Mouse (Mus musculus): ENCODE data around the gene Rassf8.

Rassf8 gene

DNA sequence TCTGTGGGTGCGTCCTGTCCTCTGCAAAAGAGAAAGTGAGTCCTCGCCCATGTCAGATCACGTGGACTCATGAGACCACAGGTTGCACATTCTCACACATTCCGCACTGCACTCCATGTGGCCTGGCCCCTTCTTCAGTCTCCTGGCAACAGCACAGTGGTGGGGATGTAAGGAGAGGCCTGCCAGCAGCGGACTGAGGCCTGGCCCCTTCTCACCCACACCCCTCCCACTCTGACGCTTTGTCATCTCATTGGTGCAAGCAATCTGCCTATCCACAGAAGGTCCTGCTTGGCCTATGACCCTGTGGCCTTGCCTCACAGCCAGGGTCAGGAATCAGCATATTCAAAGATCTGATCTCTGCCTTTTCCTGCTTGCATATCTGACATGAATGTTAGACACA lies 76.6 kb downstream of the Rassf8 start:
- no peak for DNase-seq (ENCODE audit: low read depth, low spot score)

DNA sequence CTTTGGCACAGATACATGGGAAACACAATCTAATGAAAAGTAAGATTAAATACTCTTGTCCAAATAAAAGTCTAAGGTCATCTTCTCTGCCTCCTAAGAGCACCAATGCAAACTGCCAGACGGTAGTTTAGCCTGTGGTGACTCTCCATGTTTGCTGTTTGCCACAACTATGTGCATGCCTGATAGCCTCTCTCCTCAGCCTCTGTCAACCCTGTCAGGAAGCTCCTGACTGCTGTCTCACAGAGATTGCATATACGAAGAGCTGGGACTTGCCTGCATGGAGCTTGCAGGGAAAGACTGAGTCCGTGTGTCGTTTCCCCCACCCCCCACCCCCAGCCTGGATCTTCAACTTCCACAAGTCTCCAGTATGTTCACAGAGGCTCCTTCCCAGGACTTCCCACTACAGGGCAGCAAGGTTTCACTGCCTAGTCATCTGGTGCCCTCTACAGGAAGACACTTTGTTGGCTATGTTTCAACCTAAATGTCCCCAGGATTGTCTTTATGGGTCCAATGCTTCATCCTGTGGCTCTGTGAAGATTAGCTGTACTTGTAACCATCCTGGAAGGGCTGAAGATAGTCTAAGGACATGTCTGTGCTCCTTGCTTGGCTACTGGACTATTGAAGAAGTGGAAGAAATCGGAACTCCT lies 77.2 kb downstream of the Rassf8 start:
- DNase-seq (ENCODE audit: low read depth, low spot score): peak; percentile 71

DNA sequence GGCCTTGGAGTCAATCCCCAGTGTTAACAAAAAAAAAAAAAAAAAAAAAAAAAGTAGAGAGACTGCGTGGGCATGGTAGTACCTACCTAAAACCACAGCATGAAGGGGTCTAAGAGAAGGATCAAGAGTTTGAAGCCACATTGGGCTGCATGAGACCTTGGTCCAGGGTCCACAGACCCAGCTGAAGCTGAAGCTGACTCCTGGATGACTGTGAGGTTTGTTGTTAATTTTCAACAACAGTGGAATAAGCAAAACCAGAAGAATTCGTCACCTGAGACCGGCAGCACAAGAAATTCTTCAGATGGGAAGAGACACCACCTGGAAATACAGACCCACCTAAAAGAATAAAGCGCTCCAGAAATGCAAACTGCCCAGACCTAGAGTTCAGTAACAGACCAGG lies 79.8 kb downstream of the Rassf8 start:
- DNase-seq (ENCODE audit: low read depth, low spot score): no peak

DNA sequence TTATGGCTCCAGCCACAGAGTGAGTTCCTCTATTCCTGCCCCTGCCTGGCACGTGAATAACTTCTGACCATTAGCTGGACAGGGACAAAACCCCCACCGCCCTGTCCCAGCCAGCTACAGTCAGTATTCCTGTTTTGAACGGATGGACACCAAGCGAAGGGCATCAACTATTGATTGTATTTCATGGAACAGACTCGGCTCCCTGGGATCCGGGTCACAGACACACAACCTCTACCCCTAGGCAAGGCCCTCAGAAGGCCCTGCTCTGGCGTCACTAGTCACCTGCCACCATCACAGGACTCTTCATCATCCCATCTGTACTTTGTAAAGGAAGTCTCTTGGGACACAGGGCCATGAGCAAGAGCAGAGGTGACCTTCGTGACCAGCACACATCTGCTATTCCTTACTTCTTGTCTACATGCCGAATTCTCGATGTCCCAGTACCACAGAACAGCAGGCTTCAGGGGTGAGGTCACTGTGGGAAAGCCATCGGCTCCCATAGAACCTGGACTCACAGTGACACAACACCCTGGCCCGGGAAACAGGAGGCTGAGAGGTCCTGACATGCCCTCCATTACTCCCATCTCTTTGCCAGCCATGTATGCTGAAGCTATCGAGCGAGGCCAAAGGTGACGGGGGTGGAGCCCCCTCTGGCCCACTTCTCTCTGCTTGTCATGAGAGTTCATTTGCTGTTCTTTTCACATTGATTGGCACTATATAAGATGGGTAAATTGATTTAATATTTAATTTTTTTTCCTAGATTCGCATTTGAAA lies 82.7 kb downstream of the Rassf8 start:
- DNase-seq (ENCODE audit: low read depth, low spot score): no peak

DNA sequence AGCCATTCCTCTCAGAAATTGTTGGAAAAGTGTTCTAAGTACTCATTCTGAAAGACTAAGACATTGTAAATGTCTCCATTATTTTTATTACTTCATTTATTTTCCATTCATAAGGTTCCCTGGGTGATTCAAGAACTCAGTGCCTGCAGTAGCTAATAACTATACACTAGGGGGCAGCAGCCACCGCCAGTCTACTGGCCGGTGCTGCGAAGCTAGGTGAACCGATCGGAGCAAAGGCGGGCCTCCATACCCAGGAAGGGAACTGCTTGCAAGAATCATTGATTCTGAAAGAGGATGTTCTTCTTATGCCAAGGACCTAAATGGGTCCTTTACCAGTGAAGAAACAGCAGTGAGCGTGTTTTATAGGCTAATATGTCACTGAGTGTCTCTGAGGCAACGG lies 83.6 kb downstream of the Rassf8 start:
- DNase-seq (ENCODE audit: low read depth, low spot score): peak; percentile 87

DNA sequence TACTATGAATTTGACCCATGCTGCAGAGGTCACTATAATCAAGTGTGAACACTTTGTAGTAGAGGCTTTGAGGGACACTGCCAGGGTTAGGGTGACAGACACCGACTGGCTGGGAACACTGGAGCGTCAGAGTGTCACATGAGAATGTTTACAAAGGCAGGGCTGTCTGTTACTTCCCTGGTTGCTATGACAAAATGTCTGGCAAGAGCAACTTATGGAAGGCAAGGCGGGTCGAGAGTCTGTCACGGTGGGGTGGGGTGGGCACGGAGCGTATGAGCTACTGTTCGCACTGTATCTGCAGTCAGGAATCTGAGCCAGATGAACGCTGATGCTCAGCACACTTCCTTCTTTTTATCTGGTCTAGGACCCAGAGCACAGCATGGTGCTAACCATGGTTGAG lies 84.1 kb downstream of the Rassf8 start:
- peak; percentile 70 for DNase-seq (ENCODE audit: low read depth, low spot score)

DNA sequence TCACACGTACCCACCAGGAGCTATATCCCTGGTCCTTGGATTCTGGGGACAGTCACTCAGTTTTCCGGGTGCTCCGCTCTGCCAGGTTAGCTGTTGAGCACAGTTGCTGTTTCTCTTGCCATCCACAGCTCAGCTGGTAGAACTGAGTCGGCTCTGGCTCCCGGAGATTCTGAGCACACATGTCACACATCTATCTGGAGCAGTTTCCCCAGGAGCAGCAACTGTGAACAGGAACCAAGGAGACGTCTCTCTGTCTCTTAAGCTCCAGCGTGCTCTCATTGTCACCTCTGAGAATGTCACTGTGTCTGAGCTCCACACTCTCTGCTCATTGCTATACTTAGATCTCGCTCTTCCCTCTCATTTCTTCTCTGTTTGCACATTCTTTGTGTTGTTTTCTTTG lies 86.4 kb downstream of the Rassf8 start:
- DNase-seq (ENCODE audit: low read depth, low spot score): peak; percentile 58

DNA sequence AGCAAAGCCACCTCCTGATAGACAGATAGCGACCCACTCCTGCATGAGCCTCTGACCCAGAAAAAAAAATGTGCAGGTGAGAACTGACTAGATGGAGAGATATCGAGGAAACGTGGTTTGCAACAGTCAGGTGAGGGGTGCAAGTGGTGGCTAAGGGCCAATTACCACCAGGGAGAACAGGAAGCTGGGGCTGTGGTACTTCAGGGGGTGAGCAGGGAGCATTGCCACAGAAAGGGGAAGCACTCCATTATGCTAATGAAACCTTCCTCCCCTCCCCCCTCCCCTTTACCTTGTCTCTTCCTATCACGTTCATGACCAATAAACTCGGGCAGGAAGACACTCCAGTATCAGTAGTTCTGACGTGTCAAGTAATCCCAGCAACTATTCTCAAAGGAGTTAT lies 88.8 kb downstream of the Rassf8 start:
- no peak for DNase-seq (ENCODE audit: low read depth, low spot score)

DNA sequence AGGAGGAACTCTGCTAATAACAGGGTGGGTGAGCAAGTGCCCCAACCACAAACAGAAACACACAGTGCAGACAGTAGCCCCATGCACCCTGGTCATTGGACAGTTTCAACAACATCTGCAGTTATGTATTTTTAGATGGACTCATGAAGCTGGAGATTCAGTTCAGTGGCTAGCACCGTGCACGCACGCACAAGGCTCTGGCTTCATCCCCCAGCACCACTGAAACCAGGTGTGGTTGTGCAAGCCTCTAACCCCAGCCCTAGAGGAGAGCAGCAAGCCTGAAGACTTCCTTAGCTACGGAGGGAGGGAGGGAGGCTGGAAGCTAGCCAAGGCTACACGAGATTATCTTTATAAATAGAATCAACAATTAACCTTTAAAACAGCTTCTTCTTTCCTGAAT lies 99.1 kb downstream of the Rassf8 start:
- no peak for DNase-seq (ENCODE audit: low read depth, low spot score)

DNA sequence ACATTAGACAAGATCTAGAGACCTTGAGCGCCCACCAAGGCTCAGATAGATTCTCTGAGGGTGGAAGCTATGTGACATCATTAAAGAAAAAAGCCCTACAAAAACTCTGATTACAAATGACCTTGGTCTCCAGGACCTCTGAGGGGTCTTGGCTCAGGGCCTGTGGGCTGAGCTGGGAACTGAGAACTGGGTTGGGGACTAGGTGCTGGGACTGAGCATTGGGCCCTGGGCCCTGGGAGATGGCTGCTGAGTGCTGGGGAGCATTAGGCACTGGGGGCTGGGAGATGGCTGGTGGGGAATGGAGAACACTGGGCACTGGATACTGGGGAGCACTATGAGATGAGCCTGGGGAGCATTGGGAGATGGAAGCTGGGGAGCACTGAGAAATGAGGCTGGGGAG lies 99.5 kb downstream of the Rassf8 start:
- DNase-seq (ENCODE audit: low read depth, low spot score): no peak

DNA sequence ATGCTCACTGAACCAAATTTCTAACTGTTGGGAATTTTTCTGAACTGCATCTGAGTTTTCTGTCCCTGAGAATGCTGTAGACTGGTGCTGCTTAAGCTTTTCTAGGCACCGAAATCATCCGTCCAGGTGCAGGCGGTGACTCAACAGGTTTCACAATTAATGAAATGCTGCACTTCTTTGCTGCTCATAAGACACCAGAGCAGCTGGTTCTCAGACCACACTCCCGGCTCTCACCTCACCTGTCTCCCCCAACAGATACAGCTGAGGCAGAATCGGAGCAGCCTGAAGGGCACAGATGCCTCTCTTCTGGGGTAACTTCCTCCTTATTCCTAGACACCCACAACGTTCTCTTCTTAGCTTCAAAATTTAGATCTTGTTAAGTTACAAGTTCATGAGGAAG lies 100.4 kb downstream of the Rassf8 start:
- no peak for DNase-seq (ENCODE audit: low read depth, low spot score)

DNA sequence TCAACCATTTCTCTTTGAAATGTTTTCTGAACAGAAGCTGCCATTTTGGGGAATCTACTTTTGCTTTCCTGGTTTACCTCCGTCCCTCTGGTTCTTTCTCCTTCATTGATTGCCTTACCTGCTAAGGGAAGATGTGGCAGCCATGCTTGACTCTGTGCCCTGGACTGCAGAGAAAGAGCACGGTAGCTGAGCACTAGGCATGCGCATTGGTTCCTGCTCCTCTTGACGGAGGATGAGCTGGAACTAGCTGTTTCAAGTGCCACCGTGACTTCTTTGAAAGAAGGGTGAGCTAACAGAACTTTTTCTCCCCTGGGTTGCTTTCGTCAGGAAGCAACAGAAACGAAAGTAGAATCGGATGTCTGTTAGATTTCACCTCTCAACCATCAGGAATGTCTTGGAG lies 101.1 kb downstream of the Rassf8 start:
- DNase-seq (ENCODE audit: low read depth, low spot score): no peak

DNA sequence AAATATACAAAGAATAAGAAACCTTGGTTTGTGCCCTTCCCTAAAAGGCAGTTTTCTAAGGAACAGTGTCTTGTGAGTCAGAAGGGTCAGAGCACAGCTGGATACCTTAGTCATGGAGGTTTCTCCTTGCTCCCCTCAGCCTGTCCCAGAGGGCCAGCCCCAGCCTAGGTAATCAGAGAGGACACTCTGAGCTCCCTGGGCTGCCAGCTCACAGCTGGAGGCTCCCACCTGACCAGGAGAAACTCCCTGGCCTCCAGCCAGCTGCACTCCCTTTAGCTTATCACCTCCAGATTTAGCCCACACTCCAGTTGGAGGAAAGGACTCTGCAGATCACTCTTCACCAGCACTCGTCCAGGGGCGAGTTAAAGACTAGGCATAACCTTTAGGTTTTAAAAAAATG lies 104.2 kb downstream of the Rassf8 start:
- peak; percentile 65 for DNase-seq (ENCODE audit: low read depth, low spot score)

DNA sequence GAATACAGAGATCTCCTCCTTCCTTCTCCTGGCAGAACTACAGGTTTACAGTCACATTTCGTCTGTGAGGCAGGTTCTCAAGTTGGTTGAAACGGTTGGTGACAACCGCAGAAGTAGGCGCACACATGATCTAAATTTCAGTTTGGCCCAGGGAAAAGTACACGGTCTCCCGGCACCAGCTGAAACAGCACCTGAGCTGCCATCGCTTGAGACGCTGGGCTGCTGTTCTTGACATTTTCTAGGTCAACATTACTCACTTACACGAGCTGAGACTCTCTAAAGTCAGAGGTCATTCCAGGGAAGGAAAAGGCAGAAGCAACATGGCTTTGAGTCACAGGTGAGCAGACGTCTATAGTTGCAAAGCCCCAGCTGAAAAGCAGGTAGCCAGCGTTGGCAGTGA lies 105.4 kb downstream of the Rassf8 start:
- peak; percentile 25 for DNase-seq (ENCODE audit: low read depth, low spot score)

DNA sequence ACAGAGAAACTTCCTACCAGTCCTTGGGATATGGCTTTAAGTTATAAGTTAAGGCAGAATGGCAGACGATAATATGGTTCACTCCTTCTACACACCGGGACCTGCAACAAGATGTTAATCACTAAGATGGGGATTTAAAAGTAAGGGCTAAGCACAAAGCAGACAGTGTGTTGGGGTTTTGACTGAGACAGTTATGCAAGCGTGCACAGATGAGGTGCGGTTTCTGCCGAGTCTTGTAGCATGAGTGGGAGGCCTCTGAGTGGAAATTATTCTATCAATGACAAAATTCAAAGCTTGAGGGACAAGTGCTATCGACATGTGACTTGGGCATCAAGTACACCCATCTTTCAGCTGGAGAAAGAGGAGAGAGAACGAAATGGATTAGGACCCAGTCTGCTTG lies 106.2 kb downstream of the Rassf8 start:
- DNase-seq (ENCODE audit: low read depth, low spot score): peak; percentile 72

DNA sequence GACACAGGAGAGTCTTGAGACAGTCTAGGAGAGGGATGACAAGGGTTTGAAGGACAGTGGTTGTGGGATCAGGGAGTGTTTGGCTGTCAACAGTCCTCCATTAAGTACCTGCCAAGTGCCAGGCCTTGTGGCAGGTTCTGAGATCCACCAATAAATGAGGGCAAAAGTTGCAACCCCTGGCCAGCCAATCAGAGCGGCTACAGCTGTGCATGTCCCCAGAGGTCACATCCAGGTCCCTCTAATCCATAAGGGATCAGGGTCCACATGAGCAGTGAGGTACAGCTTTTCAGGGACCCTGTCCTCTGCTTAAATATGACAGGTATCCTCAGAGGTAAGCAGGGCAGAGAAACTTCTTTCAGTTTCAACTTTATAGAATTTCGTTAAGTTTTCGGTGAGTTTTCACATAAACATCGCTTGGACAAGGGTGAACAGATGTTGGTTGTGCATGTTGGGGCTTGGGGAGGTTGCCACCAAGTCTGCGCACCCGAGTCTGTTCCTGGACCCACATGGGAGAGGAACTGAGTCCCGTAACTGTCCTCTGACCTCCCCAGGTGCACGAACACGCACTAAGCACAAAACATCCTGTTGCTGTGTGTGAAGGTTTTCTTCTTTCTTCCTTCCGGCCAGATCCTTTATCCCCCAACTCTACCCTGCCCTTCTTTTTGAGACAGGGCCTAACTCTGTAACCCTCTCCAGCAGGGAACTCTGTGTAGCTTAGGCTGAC lies 107.0 kb downstream of the Rassf8 start:
- no peak for DNase-seq (ENCODE audit: low read depth, low spot score)

DNA sequence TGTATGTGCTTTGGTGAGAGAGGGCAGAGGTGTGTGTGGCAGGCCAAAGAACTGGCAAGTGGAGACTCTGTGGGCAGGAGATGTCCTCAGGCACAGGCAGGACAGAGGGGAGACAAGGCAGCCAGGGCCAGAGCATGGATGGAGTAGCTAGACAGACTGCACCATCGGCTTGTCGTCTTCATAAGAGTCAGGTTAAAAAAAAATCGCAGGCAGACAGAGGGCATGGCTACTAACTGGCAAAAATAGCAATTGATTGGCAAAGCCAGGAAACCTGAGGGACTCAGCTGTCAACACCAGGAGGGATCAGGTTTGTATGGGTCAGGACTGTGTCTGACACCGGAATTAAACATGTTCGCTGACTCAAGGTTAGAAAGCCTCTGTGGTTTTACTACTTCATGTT lies 108.2 kb downstream of the Rassf8 start:
- peak; percentile 23 for DNase-seq (ENCODE audit: low read depth, low spot score)

DNA sequence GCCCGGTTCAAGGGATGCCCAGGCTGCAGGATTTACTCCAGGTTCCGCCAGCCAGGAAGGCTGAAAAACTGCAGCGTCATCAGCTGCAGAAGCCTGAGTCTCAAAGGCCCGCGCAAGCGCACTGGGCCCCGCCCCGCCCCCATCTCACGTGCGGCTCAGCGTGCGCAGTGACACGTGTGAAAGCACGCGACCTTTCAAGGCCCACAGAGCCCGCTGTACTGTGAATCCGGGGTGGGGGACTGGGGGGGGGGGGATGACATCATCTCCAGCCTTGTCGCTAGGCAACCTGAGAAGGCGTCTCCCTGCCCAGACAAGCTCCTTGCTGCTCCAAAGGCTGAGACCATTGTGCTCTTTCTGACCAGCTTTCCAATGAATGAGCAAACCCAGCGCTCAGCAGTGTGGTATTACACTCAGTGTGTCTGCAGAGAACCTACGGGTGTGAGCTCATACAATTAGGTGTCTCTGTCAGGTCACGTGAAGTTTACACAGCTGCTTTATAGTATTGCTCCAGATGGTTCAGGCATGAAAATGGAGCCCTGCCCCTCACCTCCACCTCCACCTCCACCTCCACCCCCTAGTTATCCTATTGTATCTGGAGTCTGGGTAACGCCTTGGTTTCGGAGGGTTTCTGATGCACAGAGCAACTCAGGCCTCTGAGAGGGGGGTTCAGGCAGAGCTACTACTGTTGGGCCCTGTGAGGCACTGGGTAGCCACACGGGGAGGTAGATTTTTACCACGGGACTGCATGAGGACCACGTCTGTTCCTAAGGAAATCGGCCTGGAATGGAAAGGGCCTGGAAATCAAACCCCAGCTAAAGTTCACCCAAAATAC lies 109.4 kb downstream of the Rassf8 start:
- DNase-seq (ENCODE audit: low read depth, low spot score): peak; percentile 98

DNA sequence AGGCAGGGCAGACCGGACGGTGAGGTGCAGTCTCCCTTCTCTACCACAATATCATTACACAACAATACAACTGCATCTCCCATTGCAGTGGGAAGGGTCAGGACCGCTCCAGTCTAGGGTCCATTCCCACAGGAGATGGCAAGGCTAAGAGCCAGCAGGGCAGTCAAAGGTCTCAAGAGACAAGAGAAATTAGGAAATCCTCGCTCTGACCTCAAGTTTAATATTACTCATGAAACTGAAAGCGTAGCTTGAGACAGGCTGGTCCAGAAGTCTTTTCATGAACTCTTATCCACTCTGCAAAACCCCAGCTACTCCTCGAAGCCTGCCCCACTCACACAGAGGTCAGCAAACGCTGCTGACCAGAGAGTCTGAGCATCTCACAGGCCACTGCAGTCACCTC lies 110.9 kb downstream of the Rassf8 start:
- DNase-seq (ENCODE audit: low read depth, low spot score): no peak

DNA sequence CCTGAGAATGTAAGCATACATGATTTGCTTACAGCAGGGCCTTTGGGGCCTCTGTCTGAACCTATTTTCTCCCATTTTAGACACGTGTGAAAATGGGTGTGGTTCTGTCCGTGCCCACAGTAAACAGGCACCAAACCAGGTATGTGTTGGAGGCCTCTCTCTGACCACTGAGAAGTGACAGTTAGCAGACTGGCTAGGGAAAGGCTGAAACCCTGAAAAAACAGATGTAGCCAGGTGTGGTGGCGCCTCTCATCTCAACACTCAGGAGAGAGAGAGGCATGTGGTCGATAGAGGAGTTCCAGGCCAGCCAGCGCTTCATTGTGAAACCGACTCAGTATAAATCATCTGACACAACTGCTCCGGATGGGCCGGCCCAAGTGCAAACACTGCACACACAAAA lies 111.9 kb downstream of the Rassf8 start:
- DNase-seq (ENCODE audit: low read depth, low spot score): no peak

DNA sequence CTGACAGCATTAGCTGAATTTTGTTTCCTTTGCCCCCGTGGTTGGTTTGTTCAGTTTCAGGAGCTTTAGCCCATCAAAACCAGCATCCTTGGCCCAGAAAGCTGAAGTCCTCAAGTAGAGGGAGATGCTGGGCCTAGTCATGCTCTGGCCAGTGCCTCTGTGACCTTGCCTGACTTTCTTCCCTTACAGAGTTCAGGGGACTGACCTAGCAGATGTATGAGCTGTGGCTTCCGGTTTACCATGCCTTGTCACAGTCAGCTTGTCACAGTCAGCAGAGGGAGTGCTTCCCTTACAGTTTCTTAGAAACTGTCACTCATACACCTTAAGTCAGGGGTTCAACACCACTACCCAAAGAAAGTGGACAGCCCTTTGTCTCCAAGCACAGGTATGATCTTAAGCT lies 113.8 kb downstream of the Rassf8 start:
- peak; percentile 57 for DNase-seq (ENCODE audit: low read depth, low spot score)

All from brain, adult 2 months (tissue).